Mouse (Mus musculus) B cell, adult 2 months (primary cell): ENCODE measurements around the gene Sema6d.
A peak's percentile ranks its signal among the peaks of the same experiment; 100 is the strongest.

Experiments
- DNase-seq, 2 experiments: peaks; one replicate each; pipeline ENCODE4 v3.0.0; 2022

The Sema6d gene

GRCm38 (mm10) chr2:124668431-124668830 lies 578.7 kb downstream of the Sema6d start:
- DNase-seq: no peak

GRCm38 (mm10) chr2:124673117-124673516 lies 583.3 kb downstream of the Sema6d start:
- DNase-seq: no peak

- DNase-seq: no peak
Observed at GRCm38 (mm10) chr2:124684481-124684901, 594.7 kb downstream of the Sema6d start.

- no peak for DNase-seq
Observed at GRCm38 (mm10) chr2:124690372-124690771, 600.6 kb downstream of the Sema6d start.

GRCm38 (mm10) chr2:124702621-124703020 lies 612.9 kb downstream of the Sema6d start:
- DNase-seq: no peak

GRCm38 (mm10) chr2:124704922-124705321 lies 615.2 kb downstream of the Sema6d start:
- peak in 1 of 2 experiments; percentile 7 for DNase-seq

- no peak for DNase-seq
Observed at GRCm38 (mm10) chr2:124705806-124706205, 616.0 kb downstream of the Sema6d start.

GRCm38 (mm10) chr2:124706896-124707295 lies 617.1 kb downstream of the Sema6d start:
- DNase-seq: no peak
